In genomic region chr12:3282954-3283353, GRCm38 (mm10) we compare ENCODE assay signal across 12 mouse cellular contexts. TPM values are rescaled to one million over a fixed set of nuclear protein-coding genes. Genes with fewer than 3 reads are reported as not detected.
DNase-seq lines count a peak whose midpoint lies in the region; ATAC-seq and TF ChIP-seq lines count a peak whose summit lies in the region.
"Had no signal": no experiment of that assay in that cellular context is flagged by ENCODE, and none has a peak within 500 bp of the region (broad histone marks: within the 10 kb centered on the region; RNA-seq: fewer than 3 reads in every experiment).

No protein-coding gene starts in this region.

- H3K4me2 ChIP-seq in liver, embryonic 16.5 days (ENCODE audit: low read depth, low read length) = peak overlapping the region; percentile 22; the same call in 1 of the 2 replicates
- H3K4me2 ChIP-seq: heart, embryonic 11.5 days; midbrain, embryonic 12.5 days had no signal

- H3K4me1 ChIP-seq in lung, adult 2 months (ENCODE audit: control insufficient read depth, insufficient read depth, low read length) = peaks cover 9% of the 10 kb centered on the region
- H3K4me1 ChIP-seq in liver, embryonic 16.5 days (ENCODE audit: control insufficient read depth, low read depth, low read length) = peaks cover 46% of the 10 kb centered on the region
- H3K4me1 ChIP-seq: midbrain, embryonic 12.5 days had no signal

- DNase-seq in lung, postnatal 25 days (ENCODE audit: low spot score) = peak; percentile 14
- DNase-seq in lung, adult 2 months = no peak
- peak; percentile 43 to 59 for DNase-seq in adrenal gland, postnatal 36 days
- DNase-seq in retina, embryonic 14.5 days (ENCODE audit: low spot score) = no peak
- DNase-seq in kidney, adult 18-20 months = no peak
- DNase-seq in thymus, postnatal 25 days = no peak
- DNase-seq: cerebellum, postnatal 25 days had no signal

- no peaks in the 10 kb centered on the region for H3K9me3 ChIP-seq in liver, embryonic 16.5 days (replicated peaks; ENCODE audit: control insufficient read depth, low read length)

- TF ChIP-seq POLR2A in lung, adult 2 months (IDR thresholded peaks at IDR 0.05; ENCODE audit: borderline replicate concordance, extremely low read depth, low read depth, low read length) = no peak

- TF ChIP-seq CTCF in lung, adult 2 months (IDR thresholded peaks at IDR 0.05; ENCODE audit: insufficient read depth, low read length) = no peak

- WGBS in lung, adult 2 months = 20% methylated on average over 1 of the region's 1 CpGs
- 39% methylated on average over 1 of the region's 1 CpGs for WGBS in liver, embryonic 16.5 days (ENCODE audit: insufficient replicate concordance)

- peak; percentile 19 for ATAC-seq in CD4-positive, CD25-positive, alpha-beta regulatory T cell, adult 4 months
- ATAC-seq in liver, embryonic 16.5 days (ENCODE audit: low read depth) = no peak
- ATAC-seq: intestine, embryonic 16.5 days had no signal

- peak overlapping the region; percentile 35 for H3K9ac ChIP-seq in liver, embryonic 16.5 days (ENCODE audit: low read depth, low read length)
- H3K9ac ChIP-seq: midbrain, embryonic 12.5 days had no signal

- peak overlapping the region; percentile 87 for H3K27ac ChIP-seq in liver, embryonic 16.5 days (ENCODE audit: low read length)
- H3K27ac ChIP-seq: midbrain, embryonic 12.5 days had no signal

- H3K4me3 ChIP-seq in lung, adult 2 months (replicated peaks; ENCODE audit: extremely low read depth, low read depth, low read length) = no peak overlapping the region
- H3K4me3 ChIP-seq in liver, embryonic 16.5 days (ENCODE audit: low read depth, low read length) = no peak overlapping the region
- H3K4me3 ChIP-seq: midbrain, embryonic 12.5 days had no signal

- H3K27me3 ChIP-seq in liver, embryonic 16.5 days (ENCODE audit: control insufficient read depth, insufficient read depth, low read depth, low read length) = no peaks in the 10 kb centered on the region
- H3K27me3 ChIP-seq: midbrain, embryonic 12.5 days had no signal

- no peaks in the 10 kb centered on the region for H3K36me3 ChIP-seq in liver, embryonic 16.5 days (ENCODE audit: control insufficient read depth, insufficient read depth)

RNA-seq across cellular contexts. Expression of gene Rab10, which starts 26.8 kb away (rescaled TPM):
- polyA plus RNA-seq in lung, adult 2 months (2012; rRNA removed) = 33.1 and 40.7 TPM in 2 replicates
- polyA plus RNA-seq in CD4-positive, CD25-positive, alpha-beta regulatory T cell, adult 4 months (2017; shearing (Covaris generic)) = 10 to 100 TPM; 43.1 to 54.8 TPM
- 100 to 1,000 TPM; 180 to 238 TPM for total RNA-seq in adrenal gland, postnatal 36 days (2021)
- polyA plus RNA-seq in liver, embryonic 16.5 days (2015; fragmentation: Nextera tagmentation; extraction: Ambion mirVana) = 37.5 and 40.5 TPM in 2 replicates

Comparison
In these comparisons a context has a peak if more than half of its experiments do, and no peak if none do; other contexts are left out.
1. DNase-seq: peak in lung, postnatal 25 days (single experiment) and adrenal gland, postnatal 36 days (2 of 2); none in lung, adult 2 months (single experiment), retina, embryonic 14.5 days (single experiment), kidney, adult 18-20 months (single experiment) and thymus, postnatal 25 days (single experiment).